Comparison of ENCODE assay signal across 9 mouse cellular contexts in genomic region chr10:59710246-59710645, GRCm38 (mm10). TPM values are rescaled to one million over a fixed set of nuclear protein-coding genes. Genes with fewer than 3 reads are reported as not detected.
DNase-seq lines count a peak whose midpoint lies in the region; ATAC-seq and TF ChIP-seq lines count a peak whose summit lies in the region.
"Had no signal": no experiment of that assay in that cellular context is flagged by ENCODE, and none has a peak within 500 bp of the region (broad histone marks: within the 10 kb centered on the region; RNA-seq: fewer than 3 reads in every experiment).

No protein-coding gene starts in this region.

- intact Hi-C loops in left cerebral cortex, adult 2 months (cut with DNase I): no loop called here

- no peak for DNase-seq in left cerebral cortex, adult 2 months (ENCODE audit: extremely low spot score in 1 of 2, low spot score in 2 of 2)
- no peak for DNase-seq in left cerebral cortex, adult 8-10 months (ENCODE audit: low spot score in 2 of 2)
- DNase-seq in CD8-positive naive resting alpha-beta T cell, adult 2 months (ENCODE audit: low read depth in 2 of 2, low spot score in 2 of 2): peak; percentile 41 to 65
- peak; percentile 42 for DNase-seq in retina, postnatal 1 day
- DNase-seq in heart, embryonic 10.5 days (ENCODE audit: low spot score): no peak
- DNase-seq in hindbrain, embryonic 14.5 days (ENCODE audit: low spot score): no peak

- peak; percentile 24 for TF ChIP-seq CTCF in left cerebral cortex, adult 2 months (IDR thresholded peaks at IDR 0.05)
- TF ChIP-seq CTCF in bone marrow macrophage, adult 2 months (IDR thresholded peaks at IDR 0.05; ENCODE audit: low read depth, low read length): peak; percentile 16; the same call in 1 of the 2 replicates

- no peak for ATAC-seq in cerebellum, adult (ENCODE audit: insufficient number of reproducible peaks, low FRiP score, low TSS enrichment)
- ATAC-seq in hindbrain, embryonic 14.5 days (ENCODE audit: low FRiP score): no peak

- H3K9ac ChIP-seq in hindbrain, embryonic 14.5 days: no peak overlapping the region

- no peak overlapping the region for H3K4me2 ChIP-seq in hindbrain, embryonic 14.5 days (replicated peaks)

- H3K4me1 ChIP-seq in bone marrow macrophage, adult 2 months (ENCODE audit: control insufficient read depth, insufficient read depth, low read length): peaks cover 4% of the 10 kb centered on the region
- no peaks in the 10 kb centered on the region for H3K4me1 ChIP-seq in heart, embryonic 10.5 days
- no peaks in the 10 kb centered on the region for H3K4me1 ChIP-seq in hindbrain, embryonic 14.5 days (replicated peaks; ENCODE audit: control insufficient read depth, insufficient read depth, low read length)

- H3K27ac ChIP-seq in left cerebral cortex, adult 2 months: no peak overlapping the region
- H3K27ac ChIP-seq in bone marrow macrophage, adult 2 months (ENCODE audit: insufficient read depth, low read depth, low read length): no peak overlapping the region
- H3K27ac ChIP-seq in heart, embryonic 10.5 days: no peak overlapping the region
- H3K27ac ChIP-seq in hindbrain, embryonic 14.5 days: no peak overlapping the region

- no peak for TF ChIP-seq POLR2A in bone marrow macrophage, adult 2 months (IDR thresholded peaks at IDR 0.05; ENCODE audit: borderline replicate concordance, low read depth, low read length)

- H3K4me3 ChIP-seq in left cerebral cortex, adult 2 months: no peak overlapping the region
- no peak overlapping the region for H3K4me3 ChIP-seq in bone marrow macrophage, adult 2 months (ENCODE audit: insufficient read depth, low read length)
- H3K4me3 ChIP-seq in heart, embryonic 10.5 days: no peak overlapping the region
- H3K4me3 ChIP-seq in hindbrain, embryonic 14.5 days (replicated peaks; ENCODE audit: low read length): no peak overlapping the region
- H3K4me3 ChIP-seq: megakaryocyte, embryonic 14.5 days had no signal

- no peaks in the 10 kb centered on the region for H3K27me3 ChIP-seq in heart, embryonic 10.5 days (ENCODE audit: insufficient read depth, poor library complexity, severe bottlenecking)
- no peaks in the 10 kb centered on the region for H3K27me3 ChIP-seq in hindbrain, embryonic 14.5 days (ENCODE audit: control insufficient read depth, insufficient read depth, low read length)
- H3K27me3 ChIP-seq: megakaryocyte, embryonic 14.5 days had no signal

- peaks cover 15% of the 10 kb centered on the region for H3K36me3 ChIP-seq in heart, embryonic 10.5 days
- H3K36me3 ChIP-seq in hindbrain, embryonic 14.5 days (replicated peaks; ENCODE audit: control insufficient read depth, insufficient read depth): no peaks in the 10 kb centered on the region

- 78% methylated on average over 1 of the region's 1 CpGs for WGBS in heart, embryonic 10.5 days
- 92% methylated on average over 1 of the region's 1 CpGs for WGBS in hindbrain, embryonic 14.5 days

- H3K9me3 ChIP-seq in heart, embryonic 10.5 days: no peaks in the 10 kb centered on the region
- no peaks in the 10 kb centered on the region for H3K9me3 ChIP-seq in hindbrain, embryonic 14.5 days (ENCODE audit: control insufficient read depth, low read length)
- H3K9me3 ChIP-seq: megakaryocyte, embryonic 14.5 days had no signal

RNA-seq across cellular contexts. Expression of gene Micu1, which starts 8.0 kb away (rescaled TPM):
- total RNA-seq in left cerebral cortex, adult 2 months (2021): 10 to 100 TPM; 85.2 to 89.9 TPM
- 100 to 1,000 TPM in 3 of 4 experiments, 10 to 100 TPM in 1; 94.2 to 120 (median 103) TPM for total RNA-seq in left cerebral cortex, adult 8-10 months (2022)
- 42.0 and 46.6 TPM in 2 replicates for polyA plus RNA-seq in bone marrow macrophage, adult 2 months (2012; ENCODE audit: insufficient read depth, insufficient read length, missing spikeins)
- polyA plus RNA-seq in heart, embryonic 10.5 days (2016; fragmentation: Nextera tagmentation; extraction: Ambion mirVana): 45.4 and 46.8 TPM in 2 replicates
- polyA plus RNA-seq in hindbrain, embryonic 14.5 days (2014; fragmentation: Nextera tagmentation; extraction: Ambion mirVana): 74.9 and 75.2 TPM in 2 replicates

Comparison
In these comparisons a context has a peak if more than half of its experiments do, and no peak if none do; other contexts are left out.
1. DNase-seq: peak in CD8-positive naive resting alpha-beta T cell, adult 2 months (2 of 2) and retina, postnatal 1 day (single experiment); none in left cerebral cortex, adult 2 months (0 of 2), left cerebral cortex, adult 8-10 months (0 of 2), heart, embryonic 10.5 days (single experiment) and hindbrain, embryonic 14.5 days (single experiment).